Mouse (Mus musculus): Measurements from ENCODE around the gene Alms1. TPM values are rescaled to one million over a fixed set of nuclear protein-coding genes. Genes with fewer than 3 reads are reported as not detected.

Alms1 gene
- polyA plus RNA-seq, 1 experiment from 2014 or later, result 7.1 TPM

Small RNA genes within 50 kb of the gene (microRNA-seq; reads per million reads assigned to microRNA genes)
- not detected for gene Gm27317 (ENCODE audit: borderline number of aligned reads)

Other genes starting within 250 kb of the Alms1 start
- gene Rab11fip5, start 212.9 kb upstream of the Alms1 start, polyA plus RNA-seq (2014; fragmentation: Nextera tagmentation; extraction: Ambion mirVana), result 10.1 and 10.6 TPM in 2 replicates
- gene Noto, start 163.6 kb upstream of the Alms1 start, polyA plus RNA-seq (2014; fragmentation: Nextera tagmentation; extraction: Ambion mirVana), result 0.19 and 0.37 TPM in 2 replicates
- gene Smyd5, start 155.5 kb upstream of the Alms1 start, polyA plus RNA-seq (2014; fragmentation: Nextera tagmentation; extraction: Ambion mirVana), result 67.3 and 68.3 TPM in 2 replicates
- gene Cct7, start 136.0 kb upstream of the Alms1 start, polyA plus RNA-seq (2014; fragmentation: Nextera tagmentation; extraction: Ambion mirVana), result 501 and 506 TPM in 2 replicates
- gene Pradc1, start 135.6 kb upstream of the Alms1 start, polyA plus RNA-seq (2014; fragmentation: Nextera tagmentation; extraction: Ambion mirVana), result 26.5 and 27.3 TPM in 2 replicates
- gene Fbxo41, start 84.5 kb upstream of the Alms1 start, polyA plus RNA-seq (2014; fragmentation: Nextera tagmentation; extraction: Ambion mirVana), result 0.15 and 0.29 TPM in 2 replicates
- gene Egr4, start 73.9 kb upstream of the Alms1 start, polyA plus RNA-seq (2014; fragmentation: Nextera tagmentation; extraction: Ambion mirVana), result not detected in 2 replicates
- gene Nat8f7, start 125.7 kb downstream of the Alms1 start, polyA plus RNA-seq (2014; fragmentation: Nextera tagmentation; extraction: Ambion mirVana), result not detected in 2 replicates
- 0.12 and 0.19 TPM in 2 replicates for gene Nat8f3, start 178.2 kb downstream of the Alms1 start, polyA plus RNA-seq (2014; fragmentation: Nextera tagmentation; extraction: Ambion mirVana)
- not detected in 2 replicates for gene Nat8f6, start 233.4 kb downstream of the Alms1 start, polyA plus RNA-seq (2014; fragmentation: Nextera tagmentation; extraction: Ambion mirVana)
- not detected in 2 replicates for gene Nat8f5, start 233.4 kb downstream of the Alms1 start, polyA plus RNA-seq (2014; fragmentation: Nextera tagmentation; extraction: Ambion mirVana)
- not detected in 2 replicates for gene Nat8, start 244.6 kb downstream of the Alms1 start, polyA plus RNA-seq (2014; fragmentation: Nextera tagmentation; extraction: Ambion mirVana)